Mouse (Mus musculus) gastrocnemius, postnatal 36 days (tissue): ENCODE measurements around the gene Psap. TPM values are rescaled to one million over a fixed set of nuclear protein-coding genes. Genes with fewer than 3 reads are reported as not detected.

ENCODE experiments used
- DNase-seq, 2 experiments: peaks; one replicate each; pipeline ENCODE4 v3.0.0; 2022
- intact Hi-C: fragments of 180-260 bp; cut with DNase I; formaldehyde crosslinking; loops from one replicate; pipeline ENCODE4 v1.15.1; 2025
- total RNA-seq, 2 experiments: library from RNA; stranded (reverse); gene quantifications; 2 replicates each; pipeline ENCODE4 v1.2.3; 2021

Gene Psap
- total RNA-seq, 2 experiments from 2014 or later: 685 to 809 TPM

DNA sequence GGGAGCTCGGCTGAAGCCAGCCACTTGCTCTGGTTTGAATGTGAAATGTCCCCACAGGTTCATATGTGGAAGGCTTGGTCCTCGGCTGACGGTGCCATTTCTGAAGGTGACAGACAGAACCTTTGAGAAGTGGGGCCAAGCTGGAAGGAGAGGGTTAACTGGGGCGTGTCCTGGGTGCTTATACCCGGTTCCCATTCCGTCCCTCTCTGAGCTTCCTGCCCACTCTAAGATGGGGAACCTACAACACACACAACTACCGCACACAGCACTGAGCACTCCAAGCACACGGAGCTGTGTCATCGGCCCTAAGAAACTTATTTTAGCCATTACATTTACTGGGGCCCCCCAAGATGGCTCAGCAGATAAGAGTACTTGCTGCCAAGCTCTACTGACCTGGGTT is 64.1 kb downstream of the Psap start:
- DNase-seq: no peak
- intact Hi-C loops: no loop called here

DNA sequence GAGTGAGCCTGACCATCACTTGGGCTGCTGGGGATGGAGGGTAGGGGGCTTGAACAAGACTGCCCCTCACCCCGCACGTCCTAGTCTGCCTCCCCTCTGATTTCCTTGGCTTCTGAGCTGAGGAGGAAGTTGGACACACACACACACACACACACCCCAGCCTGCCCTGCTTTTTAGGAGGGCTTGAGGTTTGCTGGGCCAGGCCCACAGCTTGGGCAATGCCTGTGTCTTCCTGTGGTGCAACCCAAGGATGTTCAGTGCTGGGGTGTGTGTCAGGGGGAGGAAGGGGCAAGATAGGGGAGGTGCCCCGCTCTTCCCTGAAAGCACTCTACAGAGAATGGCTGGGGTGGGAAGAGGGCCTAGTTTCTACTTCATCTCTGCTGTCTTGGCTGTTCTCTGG is 66.7 kb downstream of the Psap start:
- DNase-seq: no peak
- intact Hi-C loops: no loop called here

DNA sequence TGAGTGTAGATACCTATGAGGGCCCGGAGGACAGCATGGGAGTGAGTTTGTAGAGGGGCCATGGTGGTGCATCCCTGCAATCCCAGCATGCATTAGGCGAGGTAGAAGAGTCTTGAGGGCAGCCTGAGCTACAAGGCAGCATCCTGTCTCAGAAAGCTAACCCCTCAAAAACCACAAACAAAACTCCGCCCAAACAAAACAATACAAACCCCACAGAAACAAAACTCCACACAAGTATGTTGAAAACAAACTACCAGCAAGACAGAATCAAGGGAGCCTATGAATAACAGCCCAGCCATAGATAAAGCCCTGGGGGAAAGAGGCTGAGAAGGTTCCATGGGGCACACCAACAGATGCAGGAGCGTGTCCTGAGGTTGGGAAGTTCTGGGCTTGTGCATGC is 68.6 kb downstream of the Psap start:
- intact Hi-C loops: loop anchor here (2.0 kb wide), 1 partner anchor 61 kb away; no protein-coding TSS in a partner anchor
- no peak for DNase-seq

DNA sequence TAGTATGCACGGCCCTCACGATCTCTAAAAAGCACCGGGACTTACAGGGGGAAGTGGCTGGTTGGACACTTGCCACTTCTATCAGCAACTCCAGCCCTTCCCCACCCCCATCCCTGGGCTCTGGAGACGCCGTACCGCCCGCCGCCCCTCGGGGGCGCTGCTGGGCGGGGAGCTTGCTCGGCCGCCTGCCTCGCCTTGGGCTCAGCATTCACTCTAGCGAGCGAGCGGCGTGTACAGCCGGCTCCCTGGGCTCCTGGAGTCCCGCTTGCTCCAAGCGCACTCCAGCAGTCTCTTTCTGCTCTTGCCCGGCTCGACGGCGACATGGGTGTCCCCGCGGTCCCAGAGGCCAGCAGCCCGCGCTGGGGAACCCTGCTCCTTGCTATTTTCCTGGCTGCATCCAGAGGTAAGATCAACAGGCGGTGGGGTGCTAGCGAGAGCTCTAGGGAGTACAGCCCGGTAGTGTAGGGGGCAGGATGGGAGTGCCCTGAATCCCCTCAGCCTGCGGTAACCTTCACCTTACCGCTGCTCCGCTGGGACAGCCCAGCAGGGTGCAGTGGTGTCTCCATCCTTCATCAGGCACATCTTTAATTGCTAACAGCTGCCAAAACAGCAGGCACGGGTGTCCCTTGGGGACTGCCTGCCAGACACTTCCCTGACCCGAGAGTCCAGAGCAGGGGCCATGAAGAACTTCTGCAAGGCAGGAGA is 69.4 kb downstream of the Psap start, which contains the start of gene Vsir:
Gene Vsir, plus strand, starts transcription at position 151 of the 705 bp plus-strand sequence.
- peak; percentile 78 to 84 for DNase-seq
- intact Hi-C loops: loop anchor here (2.0 kb wide), 1 partner anchor 60 kb away; no protein-coding TSS in a partner anchor

DNA sequence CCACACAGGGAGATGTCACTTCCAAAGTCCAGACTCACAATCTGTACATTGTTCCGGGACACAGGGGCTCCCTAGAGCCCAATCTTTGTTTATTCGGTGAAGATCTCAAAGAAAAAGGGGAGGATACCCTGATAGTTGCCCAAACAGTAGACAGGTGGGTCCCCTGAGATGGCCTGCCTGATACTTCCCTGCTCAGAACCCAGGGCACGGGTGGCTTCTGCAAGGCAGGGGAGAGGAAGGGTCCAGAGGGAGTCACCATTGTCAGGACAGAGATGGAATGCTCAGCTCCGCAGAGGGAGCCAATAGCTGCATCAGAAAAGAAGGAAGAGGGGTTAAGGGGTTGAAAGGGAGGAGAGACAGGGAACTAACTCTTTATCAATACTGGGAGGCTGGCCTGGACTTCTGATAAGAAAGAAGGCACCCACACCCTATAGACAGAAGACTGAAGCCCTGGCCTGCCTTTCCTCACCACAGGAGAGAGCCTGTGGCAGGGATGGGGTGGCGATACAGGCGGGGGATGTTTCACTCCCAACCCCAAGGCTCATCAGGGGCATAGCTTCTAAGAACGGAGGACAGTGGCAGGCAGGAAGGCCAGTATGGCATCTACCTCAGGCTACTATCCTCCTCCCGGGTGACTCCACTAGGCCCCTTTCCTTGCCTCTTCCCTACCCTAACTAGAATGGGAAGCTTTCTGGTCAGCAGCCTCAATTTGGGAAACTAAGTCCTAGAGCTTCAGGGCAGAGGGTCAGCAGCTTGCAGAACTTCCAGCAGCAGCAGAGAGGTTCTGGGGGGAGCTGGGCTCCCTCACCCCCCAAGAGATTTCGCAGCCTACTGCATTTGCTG is 70.6 kb downstream of the Psap start:
- intact Hi-C loops: loop anchor here (2.0 kb wide), 1 partner anchor 59 kb away; no protein-coding TSS in a partner anchor
- DNase-seq: no peak

DNA sequence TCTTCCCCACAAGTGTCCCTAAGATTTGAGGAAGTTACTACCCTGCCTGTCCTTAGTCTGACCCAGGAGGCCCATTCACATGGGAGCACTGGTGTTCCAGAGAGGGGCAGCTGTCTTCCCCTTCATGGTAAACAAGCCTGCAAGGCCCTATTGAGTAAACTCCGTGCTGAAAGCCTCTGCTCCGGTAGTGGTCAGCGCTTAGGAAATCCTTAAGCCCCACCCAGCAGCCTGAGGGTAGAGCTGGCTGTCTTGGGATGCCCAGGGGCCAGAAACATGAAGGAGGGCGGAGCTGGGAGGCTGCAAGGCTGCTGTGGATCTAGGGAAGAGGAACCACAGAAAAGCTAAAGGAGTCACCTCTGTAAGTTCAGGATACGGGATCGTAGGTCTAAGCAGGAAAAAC is 71.6 kb downstream of the Psap start:
- peak; percentile 55 to 61 for DNase-seq
- intact Hi-C loops: no loop called here

DNA sequence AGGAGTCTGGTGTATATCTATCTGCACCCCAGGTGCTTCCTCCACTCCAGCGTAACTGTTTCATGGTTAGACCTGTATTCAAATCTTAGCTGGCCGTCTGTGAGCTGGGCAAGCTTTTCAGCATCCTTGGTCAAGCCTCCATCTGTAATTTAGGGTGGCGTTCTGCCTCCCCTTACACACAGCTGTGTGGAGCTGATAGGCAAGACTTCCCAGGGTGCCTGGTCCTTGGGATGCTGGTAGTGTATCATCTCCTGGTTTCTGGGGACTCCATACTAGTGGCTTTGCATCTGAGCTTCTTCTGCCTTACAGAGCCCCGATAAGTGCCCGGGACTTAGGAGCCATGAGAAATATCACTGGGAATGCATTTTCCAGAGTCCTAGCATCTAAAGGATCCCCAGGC is 72.2 kb downstream of the Psap start:
- DNase-seq: no peak
- intact Hi-C loops: no loop called here

DNA sequence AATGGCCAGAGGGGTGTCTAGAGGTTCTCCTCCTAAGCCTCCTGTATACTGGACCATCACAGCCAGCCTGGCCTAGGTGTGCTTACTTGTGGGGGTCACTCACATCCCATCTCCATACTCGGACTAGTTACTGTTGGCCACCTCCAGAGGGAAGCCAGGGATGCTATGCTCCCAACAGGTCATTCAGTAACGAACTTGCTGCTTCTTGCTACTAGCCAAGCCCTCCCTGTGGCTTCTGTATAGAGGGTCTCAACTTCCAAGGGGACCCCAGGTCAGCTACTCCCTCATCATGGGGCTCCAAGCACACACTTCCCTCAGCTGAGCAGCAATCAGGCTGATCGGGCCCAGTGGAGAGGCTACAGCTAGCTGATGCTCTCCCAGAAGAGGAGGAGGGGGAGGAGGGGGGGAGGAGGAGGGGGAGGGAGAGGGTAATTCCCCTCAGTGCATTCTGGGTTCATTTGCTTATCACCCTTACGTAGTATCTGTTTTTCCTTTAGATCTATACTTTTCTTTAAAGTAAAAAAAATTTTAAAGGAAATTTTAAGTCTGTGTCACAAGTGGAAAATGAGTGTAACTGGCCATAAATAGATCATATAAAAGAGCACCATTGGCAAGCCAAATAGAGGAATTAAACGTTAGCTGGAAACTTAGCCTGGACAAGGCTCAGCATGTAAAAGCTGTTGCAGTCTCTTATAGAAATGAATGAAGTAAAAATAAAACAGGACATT is 72.8 kb downstream of the Psap start:
- DNase-seq: no peak
- intact Hi-C loops: no loop called here

DNA sequence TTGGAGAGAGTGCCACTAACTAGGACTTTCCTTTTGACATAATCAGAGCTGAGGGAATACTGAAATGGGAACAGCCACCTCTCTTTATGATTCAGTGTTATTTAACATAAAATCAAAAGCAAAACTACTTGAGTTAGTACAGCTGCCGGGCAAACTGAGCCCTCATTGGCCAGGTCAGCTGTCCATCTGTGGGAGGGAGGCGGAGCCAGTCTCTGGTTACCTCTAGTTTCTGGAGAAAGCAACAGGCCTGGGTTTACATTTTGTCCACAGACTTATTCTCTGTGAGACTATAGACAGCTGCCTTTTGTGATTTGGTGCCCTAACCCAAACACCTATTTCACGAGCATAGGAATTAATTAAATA is 73.4 kb downstream of the Psap start:
- intact Hi-C loops: no loop called here
- DNase-seq: peak; percentile 92

DNA sequence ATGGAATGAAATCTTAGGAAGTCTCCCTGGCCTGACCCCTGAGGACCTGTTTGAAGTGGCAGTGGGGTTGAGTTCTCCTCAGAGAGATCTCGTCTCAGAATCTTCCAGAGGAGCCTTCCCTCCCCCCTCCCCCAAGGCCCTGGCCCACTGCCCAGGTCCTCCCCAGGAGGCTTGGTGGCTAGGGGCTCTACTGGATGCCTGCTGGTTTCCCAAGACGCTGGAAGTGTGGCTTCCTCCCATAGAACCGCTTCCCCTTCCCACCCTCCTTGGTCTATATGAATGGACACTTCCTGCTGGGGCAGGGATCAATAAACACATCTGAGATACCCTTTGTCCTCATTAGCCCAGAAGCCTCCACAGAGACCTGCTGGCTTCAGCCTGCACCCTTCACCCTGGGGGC is 73.8 kb downstream of the Psap start:
- intact Hi-C loops: no loop called here
- no peak for DNase-seq

DNA sequence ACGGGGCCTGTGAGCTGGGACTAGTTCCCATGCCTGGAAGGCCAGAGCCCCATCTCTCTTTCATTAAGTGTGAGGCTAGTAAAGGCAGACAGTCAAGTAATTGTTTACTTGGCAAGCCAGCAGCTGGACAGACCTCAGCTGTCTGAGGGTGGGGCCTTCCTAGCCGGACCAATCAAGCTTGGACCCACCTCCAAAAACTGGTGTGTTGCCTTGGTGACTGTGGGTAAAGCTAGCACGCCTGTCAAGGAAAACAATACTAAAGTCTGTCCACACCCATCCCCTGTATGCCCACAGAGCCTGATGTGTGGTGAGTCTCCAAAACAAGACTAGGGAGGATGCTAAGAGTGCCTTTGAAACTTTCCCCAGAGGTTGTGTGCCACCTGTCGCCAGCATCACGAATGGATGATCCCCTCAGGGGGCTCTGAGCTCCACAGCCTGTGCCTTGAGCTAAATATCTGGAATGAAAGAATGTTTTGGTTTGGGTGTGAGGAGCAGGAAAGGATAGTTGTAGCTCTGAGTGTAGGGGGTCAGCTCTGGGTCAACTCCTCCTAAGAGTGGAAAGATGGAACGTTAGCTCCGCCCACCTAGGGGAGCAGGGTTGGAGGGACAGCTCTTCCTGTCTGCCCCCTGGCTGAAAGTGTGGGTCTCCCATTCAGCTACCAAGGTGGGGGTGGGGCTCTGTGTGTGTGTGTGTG is 74.5 kb downstream of the Psap start:
- intact Hi-C loops: no loop called here
- peak; percentile 62 to 68 for DNase-seq

Other genes starting within 250 kb of the Psap start
- gene Spock2, start 171.4 kb upstream of the Psap start, total RNA-seq: 1 to 10 TPM; 4.9 to 5.8 TPM
- under 1 TPM; 0.36 to 0.37 TPM for gene Chst3, start 58.4 kb upstream of the Psap start, total RNA-seq
- gene Vsir, start 69.2 kb downstream of the Psap start, total RNA-seq: 1 to 10 TPM; 5.6 to 8.2 TPM
- not detected for gene Gm17455, start 122.1 kb downstream of the Psap start, total RNA-seq